Mouse (Mus musculus) forebrain, embryonic 10.5 days (tissue): Measurements from ENCODE around the gene Yif1a. TPM values are rescaled to one million over a fixed set of nuclear protein-coding genes. Genes with fewer than 3 reads are reported as not detected.

Experiments
- DNase-seq: peaks from one replicate; pipeline ENCODE4 v3.0.0-alpha.2; 2017; ENCODE audit warnings: low spot score; ENCODE audit errors: extremely low spot score
- H3K27ac ChIP-seq: fragments of 300-500 bp; sonication (generic); 2 replicates; pipeline ENCODE4 v1.5.1; 2016; ENCODE audit warnings: mild to moderate bottlenecking
- H3K27me3 ChIP-seq: fragments of 300-500 bp; sonication (generic); 2 replicates; pipeline ENCODE4 v1.6.1; 2016; ENCODE audit warnings: mild to moderate bottlenecking; ENCODE audit not compliant: poor library complexity, severe bottlenecking
- H3K36me3 ChIP-seq: fragments of 300-500 bp; sonication (generic); replicated peaks from 2 replicates; pipeline ENCODE4 v1.6.1; 2016; ENCODE audit warnings: mild to moderate bottlenecking, moderate library complexity
- H3K4me1 ChIP-seq: fragments of 300-500 bp; sonication (generic); 2 replicates; pipeline ENCODE4 v1.6.1; 2016
- H3K4me3 ChIP-seq: fragments of 300-500 bp; sonication (generic); 2 replicates; pipeline ENCODE4 v1.5.1; 2016; ENCODE audit warnings: mild to moderate bottlenecking, moderate library complexity
- H3K9me3 ChIP-seq: fragments of 300-500 bp; sonication (generic); 2 replicates; pipeline ENCODE4 v1.6.1; 2016; ENCODE audit warnings: mild to moderate bottlenecking, moderate library complexity
- WGBS: fragments of 180-500 bp; shearing (Covaris S2); methylation state at CpG from one replicate; pipeline ENCODE4 v1.1.7; 2016; 5-methylcytosine and 5-hydroxymethylcytosine counted together
- polyA plus RNA-seq: library from polyadenylated mRNA; unstranded; fragments of >200 nt; fragmentation: Nextera tagmentation; extraction: Ambion mirVana; gene quantifications from 2 replicates; pipeline ENCODE4 v1.2.1, GENCODE M21; 2016

Yif1a gene
- polyA plus RNA-seq, 1 experiment from 2014 or later, result 74.2 TPM

GRCm38 (mm10) chr19:5118384-5118698 lies 30.0 kb downstream of the Yif1a start, which contains the start of gene Klc2:
Klc2 (minus strand) TSS chr19:5118560.
- Histone ChIP-seq H3K27ac (peak within 1 kb of the TSS; percentile 91), H3K9me3 (no peaks in the 10 kb centered on the region), H3K4me1 (peaks cover 20% of the 10 kb centered on the region), H3K4me3 (peak within 1 kb of the TSS; percentile 89), H3K36me3 (peaks cover 20% of the 10 kb centered on the region), H3K27me3 (peaks cover 10% of the 10 kb centered on the region)
- 1% methylated on average over 18 of the region's 18 CpGs for WGBS
- no peak for DNase-seq

- no peak overlapping the region for H3K4me3 ChIP-seq
- 81% methylated on average over 10 of the region's 10 CpGs for WGBS
- H3K27ac ChIP-seq, result no peak overlapping the region
- H3K9me3 ChIP-seq, result no peaks in the 10 kb centered on the region
- no peaks in the 10 kb centered on the region for H3K36me3 ChIP-seq
- H3K4me1 ChIP-seq, result peaks cover 9% of the 10 kb centered on the region
- DNase-seq, result no peak
- peaks cover 10% of the 10 kb centered on the region for H3K27me3 ChIP-seq
These were observed 34.2 kb downstream of the Yif1a start for GRCm38 (mm10) chr19:5122492-5122891.

GRCm38 (mm10) chr19:5123241-5123640 lies 34.9 kb downstream of the Yif1a start:
- Histone ChIP-seq H3K9me3 (no peaks in the 10 kb centered on the region), H3K27ac (no peak overlapping the region), H3K36me3 (no peaks in the 10 kb centered on the region), H3K27me3 (peaks cover 10% of the 10 kb centered on the region), H3K4me1 (peaks cover 8% of the 10 kb centered on the region), H3K4me3 (no peak overlapping the region)
- DNase-seq, result no peak
- 83% methylated on average over 3 of the region's 3 CpGs for WGBS

GRCm38 (mm10) chr19:5124055-5124614 lies 35.8 kb downstream of the Yif1a start:
- Histone ChIP-seq H3K9me3 (no peaks in the 10 kb centered on the region), H3K36me3 (no peaks in the 10 kb centered on the region), H3K4me1 (no peaks in the 10 kb centered on the region), H3K27ac (no peak overlapping the region), H3K4me3 (no peak overlapping the region), H3K27me3 (peaks cover 4% of the 10 kb centered on the region)
- no peak for DNase-seq
- WGBS, result 76% methylated on average over 7 of the region's 7 CpGs

GRCm38 (mm10) chr19:5129770-5130169 lies 41.4 kb downstream of the Yif1a start:
- Histone ChIP-seq H3K36me3 (peaks cover 14% of the 10 kb centered on the region), H3K4me1 (peaks cover 8% of the 10 kb centered on the region; the same call in 1 of the 2 replicates), H3K9me3 (no peaks in the 10 kb centered on the region), H3K4me3 (no peak overlapping the region), H3K27ac (no peak overlapping the region), H3K27me3 (no peaks in the 10 kb centered on the region)
- WGBS, result 58% methylated on average over 1 of the region's 1 CpGs
- DNase-seq, result no peak

GRCm38 (mm10) chr19:5131237-5131636 lies 42.9 kb downstream of the Yif1a start:
- peaks cover 8% of the 10 kb centered on the region; the same call in 1 of the 2 replicates for H3K4me1 ChIP-seq
- no peak overlapping the region for H3K27ac ChIP-seq
- no peaks in the 10 kb centered on the region for H3K9me3 ChIP-seq
- no peaks in the 10 kb centered on the region for H3K27me3 ChIP-seq
- WGBS, result 84% methylated on average over 4 of the region's 4 CpGs
- no peak overlapping the region for H3K4me3 ChIP-seq
- peaks cover 24% of the 10 kb centered on the region for H3K36me3 ChIP-seq
- DNase-seq, result no peak

GRCm38 (mm10) chr19:5139640-5140039 lies 51.3 kb downstream of the Yif1a start:
- H3K36me3 ChIP-seq, result peaks cover 59% of the 10 kb centered on the region
- DNase-seq, result peak; percentile 41
- H3K27me3 ChIP-seq, result no peaks in the 10 kb centered on the region
- H3K4me1 ChIP-seq, result no peaks in the 10 kb centered on the region
- WGBS, result 10% methylated on average over 2 of the region's 2 CpGs
- no peaks in the 10 kb centered on the region for H3K9me3 ChIP-seq
- H3K27ac ChIP-seq, result no peak overlapping the region
- H3K4me3 ChIP-seq, result no peak overlapping the region

Other genes starting within 250 kb of the Yif1a start
- 40.5 and 47.2 TPM in 2 replicates for gene Ccs, start 249.2 kb upstream of the Yif1a start, polyA plus RNA-seq
- gene Ccdc87, start 249.2 kb upstream of the Yif1a start, polyA plus RNA-seq, result 0.18 TPM in 1 of 2 replicates, not detected in the other
- gene Ctsf, start 233.4 kb upstream of the Yif1a start, polyA plus RNA-seq, result 21.4 and 25.5 TPM in 2 replicates
- 2.0 and 2.2 TPM in 2 replicates for gene Actn3, start 210.6 kb upstream of the Yif1a start, polyA plus RNA-seq
- 11.5 and 13.2 TPM in 2 replicates for gene Zdhhc24, start 209.9 kb upstream of the Yif1a start, polyA plus RNA-seq
- 8.7 and 9.8 TPM in 2 replicates for gene Bbs1, start 181.9 kb upstream of the Yif1a start, polyA plus RNA-seq
- gene Dpp3, start 160.3 kb upstream of the Yif1a start, polyA plus RNA-seq, result 193 and 199 TPM in 2 replicates
- 1.4 and 1.7 TPM in 2 replicates for gene Peli3, start 145.4 kb upstream of the Yif1a start, polyA plus RNA-seq
- gene Mrpl11, start 126.4 kb upstream of the Yif1a start, polyA plus RNA-seq, result 153 and 161 TPM in 2 replicates
- gene Npas4, start 98.2 kb upstream of the Yif1a start, polyA plus RNA-seq, result not detected in 2 replicates
- gene Slc29a2, start 64.7 kb upstream of the Yif1a start, polyA plus RNA-seq, result 9.3 and 10.1 TPM in 2 replicates
- 36.2 and 38.4 TPM in 2 replicates for gene B4gat1, start 49.7 kb upstream of the Yif1a start, polyA plus RNA-seq
- gene AC124502.3, start 49.6 kb upstream of the Yif1a start, polyA plus RNA-seq, result 2.8 and 3.6 TPM in 2 replicates
- gene Brms1, start 47.2 kb upstream of the Yif1a start, polyA plus RNA-seq, result 83.0 and 84.2 TPM in 2 replicates
- 2.7 and 3.7 TPM in 2 replicates for gene Rin1, start 38.1 kb upstream of the Yif1a start, polyA plus RNA-seq
- gene Cd248, start 20.5 kb upstream of the Yif1a start, polyA plus RNA-seq, result 15.9 and 17.6 TPM in 2 replicates
- gene Tmem151a, start 3.0 kb upstream of the Yif1a start, polyA plus RNA-seq, result 0.47 and 1.7 TPM in 2 replicates
- gene Cnih2, start 10.0 kb downstream of the Yif1a start, polyA plus RNA-seq, result 33.2 and 34.2 TPM in 2 replicates
- gene Rab1b, start 18.5 kb downstream of the Yif1a start, polyA plus RNA-seq, result 253 and 255 TPM in 2 replicates
- gene Klc2, start 30.0 kb downstream of the Yif1a start, polyA plus RNA-seq, result 26.4 and 27.5 TPM in 2 replicates
- 21.3 and 22.7 TPM in 2 replicates for gene Pacs1, start 184.6 kb downstream of the Yif1a start, polyA plus RNA-seq
- 458 and 482 TPM in 2 replicates for gene Sf3b2, start 206.9 kb downstream of the Yif1a start, polyA plus RNA-seq
- 10.3 and 12.1 TPM in 2 replicates for gene Gal3st3, start 209.8 kb downstream of the Yif1a start, polyA plus RNA-seq
- gene Catsper1, start 247.2 kb downstream of the Yif1a start, polyA plus RNA-seq, result not detected in 2 replicates